Mouse (Mus musculus): ENCODE data around the gene Slc35g3.

DNA sequence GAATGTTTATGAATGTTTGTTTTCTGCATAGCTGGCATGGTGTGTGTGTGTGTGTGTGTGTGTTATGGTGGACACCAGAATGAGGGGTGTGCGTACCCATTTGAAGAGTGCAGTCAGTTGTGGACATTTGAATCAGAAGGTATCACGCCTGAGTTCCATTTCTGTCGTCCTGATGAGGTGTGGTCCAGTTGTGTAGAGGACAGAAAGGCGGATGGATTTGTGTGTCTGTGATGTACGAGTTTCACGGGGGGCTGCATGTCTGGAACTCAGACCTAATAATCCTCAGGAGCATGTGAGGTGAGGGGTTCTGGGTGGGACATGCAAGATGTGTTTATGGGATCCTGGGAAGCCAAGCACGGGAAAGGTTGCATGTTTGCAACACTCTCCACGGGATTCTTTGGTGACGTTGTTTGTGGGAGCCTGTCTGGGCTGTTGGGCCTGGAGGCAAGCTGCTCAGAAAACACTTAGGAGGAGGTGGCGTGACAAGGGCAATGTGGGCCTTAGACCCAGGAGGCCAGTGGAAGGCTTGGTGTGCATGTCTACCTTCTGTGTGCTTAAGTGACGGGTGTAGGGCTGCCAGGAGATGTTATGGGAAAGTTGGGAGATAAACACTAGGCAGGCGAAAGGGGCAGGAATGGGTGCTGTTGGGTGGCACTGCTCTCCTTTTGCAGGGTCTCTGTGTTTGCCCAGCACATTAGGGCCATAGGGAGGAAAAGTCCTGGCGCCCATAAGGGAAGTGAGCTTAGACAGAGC is 5.3 kb upstream of the Slc35g3 start:
- TF ChIP-seq CTCF (IDR thresholded peaks at IDR 0.05; ENCODE audit: low read depth, low read length), result no peak
- TF ChIP-seq POLR2A (IDR thresholded peaks at IDR 0.05; ENCODE audit: extremely low read depth, insufficient read depth, low read length), result no peak
